Mouse (Mus musculus): ENCODE measurements around the gene Fgf9.

The Fgf9 gene

GRCm38 (mm10) chr14:58070481-58071119 lies at the start of gene Fgf9:
TSS of gene Fgf9 (plus strand) at chr14:58070547.
- no peak for ATAC-seq (ENCODE audit: low TSS enrichment)

GRCm38 (mm10) chr14:58034567-58034966 lies 35.8 kb upstream of the Fgf9 start:
- ATAC-seq (ENCODE audit: low TSS enrichment), result peak; percentile 79

DNA sequence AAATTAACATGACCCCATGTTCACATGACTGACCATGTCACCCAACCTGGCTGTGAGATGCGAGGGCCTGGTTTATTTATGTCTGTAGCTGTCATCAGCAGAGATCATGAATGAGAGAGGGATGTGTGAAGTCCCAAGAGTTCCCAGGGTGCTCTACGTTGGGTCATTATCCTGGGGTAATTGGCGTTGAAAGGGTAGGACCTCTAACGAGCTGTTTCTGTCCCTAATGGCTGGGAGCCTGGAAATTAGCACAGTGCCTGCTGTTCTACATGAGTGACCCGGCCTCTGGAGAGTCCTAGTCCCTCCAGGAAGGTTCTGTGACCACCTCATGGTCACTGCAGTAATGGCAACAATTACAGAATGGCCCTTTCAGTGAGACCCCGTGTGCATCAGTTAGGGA lies 34.2 kb upstream of the Fgf9 start:
- no peak for ATAC-seq (ENCODE audit: low TSS enrichment)

- no peak for ATAC-seq (ENCODE audit: low TSS enrichment)
Observed at GRCm38 (mm10) chr14:58046639-58047284, 23.6 kb upstream of the Fgf9 start.

DNA sequence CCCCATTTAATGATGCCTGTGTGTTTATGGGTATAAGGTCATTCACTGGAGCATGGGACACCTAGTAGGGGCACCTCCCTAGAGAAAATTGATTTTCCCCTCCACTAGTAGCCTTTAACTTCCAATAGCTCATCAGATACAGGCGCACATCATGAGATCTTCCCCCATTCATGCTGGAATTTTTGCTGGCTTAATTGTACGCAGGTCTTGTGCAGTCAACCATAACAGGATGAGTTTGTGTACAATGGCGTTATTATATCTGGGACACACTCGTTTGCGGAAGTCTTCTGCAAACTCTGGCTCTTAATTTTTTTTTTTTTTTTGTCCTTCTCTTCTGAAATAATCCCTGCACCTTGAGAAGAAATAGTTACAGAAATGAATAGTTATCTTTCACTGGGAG lies 19.7 kb upstream of the Fgf9 start:
- no peak for ATAC-seq (ENCODE audit: low TSS enrichment)

- ATAC-seq (ENCODE audit: low TSS enrichment), result no peak
Observed at GRCm38 (mm10) chr14:58067586-58067985, 2.8 kb upstream of the Fgf9 start.

DNA sequence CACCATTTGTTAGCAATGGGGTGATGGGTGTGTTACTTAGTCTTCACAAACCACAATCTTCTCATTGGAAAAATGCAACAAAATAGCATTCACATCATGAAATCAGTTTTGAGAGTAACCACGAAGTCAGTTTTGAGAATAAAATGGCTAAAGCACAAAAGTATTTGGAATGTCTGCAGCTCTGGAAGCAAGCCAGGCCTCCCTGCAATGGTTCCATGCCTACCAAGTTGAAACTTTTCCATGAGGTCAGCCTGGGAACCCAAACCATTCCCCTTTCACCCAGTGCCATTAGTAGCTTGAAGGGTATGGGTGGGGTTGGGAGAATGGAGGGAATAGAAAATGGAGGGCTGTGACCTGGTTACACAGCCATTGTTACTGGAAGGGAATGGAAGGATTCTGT lies 1.7 kb upstream of the Fgf9 start:
- no peak for ATAC-seq (ENCODE audit: low TSS enrichment)

- peak; percentile 14; the same call in 1 of the 2 replicates for ATAC-seq (ENCODE audit: low TSS enrichment)
Observed at GRCm38 (mm10) chr14:58069927-58070326, 420 bp upstream of the Fgf9 start.

DNA sequence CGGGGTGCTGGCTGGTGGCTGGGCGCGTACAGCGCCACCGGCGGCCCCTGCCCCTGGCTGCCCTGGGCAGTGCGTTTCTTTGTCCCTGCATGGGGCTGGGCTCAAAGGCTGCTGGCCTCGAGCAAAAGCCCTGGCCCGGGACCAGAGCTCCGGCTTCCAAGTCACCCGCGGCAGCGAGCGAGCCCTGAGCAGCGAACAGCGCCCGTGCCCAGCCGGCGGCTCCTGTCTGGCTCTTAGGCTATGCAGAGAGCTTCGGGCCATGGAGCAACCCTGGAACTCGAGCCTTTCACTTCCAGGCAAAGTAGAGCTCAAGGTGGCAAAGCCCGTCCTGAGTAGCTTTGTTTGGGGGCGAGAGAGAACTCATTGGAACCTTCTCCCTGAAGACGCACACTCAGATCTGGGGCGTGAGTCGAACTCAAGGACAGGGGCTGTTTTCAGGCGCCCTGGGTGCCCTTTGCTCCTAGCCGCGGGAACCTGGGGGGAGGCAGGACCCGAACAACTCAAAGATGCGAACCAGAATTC lies 834 bp downstream of the Fgf9 start:
- ATAC-seq (ENCODE audit: low TSS enrichment), result no peak

DNA sequence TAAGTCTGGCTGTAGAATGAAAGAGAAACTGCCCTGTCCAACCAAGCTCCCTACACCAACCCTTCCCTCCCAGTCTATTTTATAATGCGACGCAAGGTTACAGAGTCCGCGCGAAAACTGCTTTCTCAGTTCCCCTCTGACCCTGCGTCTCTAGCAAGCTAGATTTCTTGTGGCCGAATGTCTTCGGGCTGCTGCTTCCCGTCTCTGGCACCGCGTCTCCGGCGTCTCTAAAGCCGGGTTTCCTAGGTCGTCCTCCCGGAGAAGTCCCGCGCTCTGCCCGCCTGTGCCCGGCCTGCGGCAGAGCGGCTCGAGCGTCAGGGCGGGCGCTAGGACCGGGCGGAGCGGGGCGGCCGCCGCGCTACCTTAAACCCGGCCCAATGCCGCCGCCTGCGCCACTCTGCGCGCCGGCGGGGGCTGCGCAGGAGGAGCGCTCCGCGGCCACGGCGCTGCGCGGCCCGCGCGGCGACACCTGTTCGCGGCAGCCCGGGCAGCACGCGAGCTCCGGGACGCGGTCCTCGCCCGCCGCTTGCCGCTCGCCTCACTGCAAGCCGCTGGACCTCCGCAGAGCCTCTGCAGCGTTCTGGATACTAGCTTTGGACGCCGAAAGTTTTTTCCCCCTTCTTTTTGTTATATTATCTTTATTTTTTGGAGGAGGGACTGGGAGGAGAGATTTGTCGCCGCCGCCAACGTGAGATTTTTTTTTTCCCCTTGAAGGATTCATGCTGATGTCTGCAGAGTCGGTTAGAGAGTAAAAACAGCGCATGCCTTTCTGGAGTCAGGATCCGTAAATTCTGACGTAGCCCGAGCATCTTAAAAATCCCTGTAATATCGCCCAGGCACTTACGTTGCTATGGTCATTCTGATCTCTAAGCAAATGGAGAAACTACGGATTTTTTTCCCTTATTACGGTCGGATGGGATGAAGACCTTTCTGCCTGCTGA lies 1.8 kb downstream of the Fgf9 start:
- peak; percentile 55 for ATAC-seq (ENCODE audit: low TSS enrichment)

DNA sequence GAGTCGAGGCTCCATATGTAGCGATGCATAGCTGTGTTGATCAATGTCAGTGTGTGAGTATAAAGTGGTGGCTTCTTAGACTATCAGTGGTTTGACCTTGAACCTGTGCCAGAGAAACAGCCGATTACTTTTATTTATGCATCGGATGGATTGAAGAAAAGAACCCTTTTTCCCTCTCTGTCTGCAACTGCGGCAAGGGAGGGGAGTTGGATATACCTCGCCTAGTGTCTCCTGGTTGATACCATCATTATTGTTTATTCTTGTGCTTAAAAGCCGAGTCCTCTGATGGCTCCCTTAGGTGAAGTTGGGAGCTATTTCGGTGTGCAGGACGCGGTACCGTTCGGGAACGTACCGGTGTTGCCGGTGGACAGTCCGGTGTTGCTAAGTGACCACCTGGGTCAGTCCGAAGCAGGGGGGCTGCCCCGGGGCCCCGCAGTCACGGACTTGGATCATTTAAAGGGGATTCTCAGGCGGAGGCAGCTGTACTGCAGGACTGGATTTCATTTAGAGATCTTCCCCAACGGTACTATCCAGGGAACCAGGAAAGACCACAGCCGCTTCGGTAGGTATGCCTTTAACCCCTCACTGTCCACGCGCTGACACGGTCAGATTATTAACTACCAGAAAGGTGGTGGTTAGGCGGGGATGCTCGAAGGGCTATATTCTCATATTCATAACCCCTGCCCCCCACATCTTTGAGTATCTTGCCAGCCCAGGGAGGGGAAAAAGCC lies 2.6 kb downstream of the Fgf9 start:
- ATAC-seq (ENCODE audit: low TSS enrichment), result no peak

DNA sequence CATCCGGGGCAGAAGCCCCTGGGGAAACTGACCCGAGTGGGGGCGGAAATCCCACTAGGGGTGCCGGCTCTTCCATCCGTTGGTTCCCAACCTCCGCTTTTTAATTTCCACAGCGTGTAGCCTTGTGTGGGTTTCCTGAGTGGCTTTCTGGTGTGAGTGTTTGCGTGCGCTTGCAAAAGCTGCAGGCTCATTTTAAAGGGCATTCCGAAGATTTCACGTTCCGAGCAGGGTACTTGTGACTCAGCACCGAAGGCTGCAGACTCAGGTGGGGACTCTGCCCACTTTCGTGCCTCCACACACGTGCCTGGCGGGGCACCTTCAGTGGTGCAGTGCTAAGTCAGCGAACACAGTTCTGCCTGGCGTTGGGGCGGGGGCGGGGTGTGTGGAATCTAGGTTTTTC lies 3.6 kb downstream of the Fgf9 start:
- ATAC-seq (ENCODE audit: low TSS enrichment), result no peak

DNA sequence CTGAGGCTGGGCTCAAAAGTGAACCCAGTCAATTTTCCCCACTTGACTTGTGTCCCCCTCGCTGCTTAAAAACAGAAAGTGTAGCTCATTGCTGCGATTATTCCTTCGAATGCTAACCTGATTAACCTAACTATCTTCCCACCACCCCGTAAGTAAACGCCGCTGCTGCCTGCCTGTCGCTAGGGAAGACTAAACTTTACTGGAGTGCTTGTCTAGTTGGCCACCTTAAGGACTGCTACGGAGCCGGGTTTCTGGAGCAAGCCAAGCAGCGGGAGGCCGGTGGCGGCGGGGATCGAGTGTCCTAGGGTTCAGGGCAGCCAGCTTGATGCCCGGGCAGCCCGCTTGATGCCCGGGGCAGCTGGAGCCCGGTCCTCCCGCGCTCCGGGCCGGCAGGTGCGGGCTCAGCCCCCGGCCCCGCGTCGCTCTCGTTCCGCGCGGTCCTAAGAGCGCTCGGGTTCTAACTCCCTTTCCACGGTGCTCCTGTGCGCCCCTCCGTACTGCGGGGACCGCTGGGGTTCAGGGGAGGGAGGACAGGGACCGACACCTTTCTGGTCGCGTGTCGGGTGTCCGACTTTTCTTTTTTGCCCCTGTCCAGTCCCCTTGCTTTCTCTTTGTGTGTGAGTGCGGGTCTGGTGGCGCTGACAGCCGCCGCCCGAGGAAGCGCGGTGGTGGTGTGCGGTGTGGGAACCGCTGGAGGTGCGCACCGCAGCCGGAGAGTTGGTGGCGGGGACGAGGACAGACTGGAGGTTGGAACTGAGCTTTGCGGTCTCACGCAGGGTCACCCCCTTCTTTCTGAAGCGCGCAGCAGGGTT lies 4.5 kb downstream of the Fgf9 start:
- peak; percentile 39 for ATAC-seq (ENCODE audit: low TSS enrichment)

DNA sequence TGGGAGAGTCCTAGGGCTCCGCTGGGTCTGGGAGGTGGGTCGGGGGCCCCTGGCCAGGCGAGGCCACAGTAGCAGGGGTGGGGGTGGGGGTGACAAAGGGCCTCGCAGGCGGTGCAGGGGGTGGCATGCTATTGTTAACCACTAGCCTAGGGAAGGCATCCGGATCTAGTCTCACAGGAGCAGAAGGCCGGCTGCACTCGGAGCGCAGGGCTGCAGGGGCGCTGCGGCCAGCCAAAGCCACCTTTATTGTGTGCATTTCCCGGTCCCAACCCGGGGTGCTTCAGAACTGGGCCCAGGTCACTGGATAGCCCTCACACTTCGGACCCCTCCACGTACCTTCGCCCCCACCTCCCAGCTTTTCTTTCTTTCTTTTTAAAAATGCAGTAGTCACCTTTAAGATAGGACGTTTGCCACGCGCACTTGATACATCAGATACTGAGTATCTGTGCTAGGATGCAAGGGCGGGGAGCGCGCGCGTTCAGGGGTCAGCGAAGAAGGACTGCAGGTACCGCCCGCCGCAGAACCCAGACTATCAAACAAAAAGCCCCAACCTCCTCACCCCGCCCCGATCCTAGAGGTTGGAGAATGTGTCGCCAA lies 5.2 kb downstream of the Fgf9 start:
- ATAC-seq (ENCODE audit: low TSS enrichment), result 0 out of 2 replicates have a peak, but pooled peaks have one; percentile 6

DNA sequence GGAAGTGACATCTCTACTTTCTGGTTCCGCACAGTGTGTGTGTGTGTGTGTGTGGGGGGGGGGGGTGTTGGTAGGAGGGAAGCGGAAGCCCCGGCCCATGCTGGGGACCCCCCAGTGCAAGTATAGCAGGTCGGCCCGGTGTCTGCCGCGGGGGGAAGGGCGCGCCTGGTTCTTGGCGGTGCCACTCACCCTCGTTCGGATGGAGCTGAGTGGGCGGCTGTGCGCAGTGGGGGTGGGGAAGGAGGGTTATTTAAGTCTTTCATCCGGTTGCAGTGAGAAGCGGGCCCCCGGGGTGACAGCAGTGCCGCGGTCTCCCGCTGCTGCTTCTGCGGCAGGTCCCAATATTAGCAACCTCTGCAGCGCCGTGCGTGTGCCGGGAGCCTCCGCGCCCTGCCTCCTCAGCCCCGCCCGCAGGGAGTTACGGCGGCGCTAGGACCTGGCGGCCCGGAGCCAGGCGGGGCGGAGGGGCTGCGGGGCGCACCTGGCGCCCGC lies 5.7 kb downstream of the Fgf9 start:
- ATAC-seq (ENCODE audit: low TSS enrichment), result peak; percentile 47; the same call in 1 of the 2 replicates

- no peak for ATAC-seq (ENCODE audit: low TSS enrichment)
Observed at GRCm38 (mm10) chr14:58076726-58077255, 6.4 kb downstream of the Fgf9 start.

GRCm38 (mm10) chr14:58079471-58079870 lies 9.1 kb downstream of the Fgf9 start:
- no peak for ATAC-seq (ENCODE audit: low TSS enrichment)

DNA sequence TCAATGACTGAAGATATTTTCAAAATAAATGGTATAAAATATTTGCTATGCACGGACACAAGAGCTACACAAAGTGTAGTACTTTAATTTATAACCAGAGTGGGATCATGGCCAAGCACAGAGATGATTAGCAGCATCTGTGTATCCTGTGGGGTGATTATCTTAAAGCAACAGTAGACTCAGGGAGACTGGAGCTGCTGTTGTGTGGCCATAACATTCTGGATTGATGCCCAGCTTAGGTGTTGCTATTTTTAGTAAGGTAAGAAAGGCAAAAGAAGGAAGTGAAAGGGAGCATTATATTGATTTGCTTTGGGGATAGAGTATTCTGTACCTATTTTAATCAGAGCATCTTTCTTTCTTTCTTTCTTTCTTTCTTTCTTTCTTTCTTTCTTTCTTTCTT lies 11.6 kb downstream of the Fgf9 start:
- no peak for ATAC-seq (ENCODE audit: low TSS enrichment)

GRCm38 (mm10) chr14:58084240-58084639 lies 13.9 kb downstream of the Fgf9 start:
- ATAC-seq (ENCODE audit: low TSS enrichment), result no peak

- 0 out of 2 replicates have a peak, but pooled peaks have one; percentile 14 for ATAC-seq (ENCODE audit: low TSS enrichment)
Observed at GRCm38 (mm10) chr14:58087326-58087725, 17.0 kb downstream of the Fgf9 start.

Measured in frontal cortex, adult (tissue).